Mouse (Mus musculus): Measurements from ENCODE around the gene Dnajb9.
A peak's percentile ranks its signal among the peaks of the same experiment; 100 is the strongest.
"Not testable (repeated sequence)": the region's sequence is repeated elsewhere in the genome, so short reads cannot be mapped to it uniquely, and the experiment has no call there.

Dnajb9 gene

DNA sequence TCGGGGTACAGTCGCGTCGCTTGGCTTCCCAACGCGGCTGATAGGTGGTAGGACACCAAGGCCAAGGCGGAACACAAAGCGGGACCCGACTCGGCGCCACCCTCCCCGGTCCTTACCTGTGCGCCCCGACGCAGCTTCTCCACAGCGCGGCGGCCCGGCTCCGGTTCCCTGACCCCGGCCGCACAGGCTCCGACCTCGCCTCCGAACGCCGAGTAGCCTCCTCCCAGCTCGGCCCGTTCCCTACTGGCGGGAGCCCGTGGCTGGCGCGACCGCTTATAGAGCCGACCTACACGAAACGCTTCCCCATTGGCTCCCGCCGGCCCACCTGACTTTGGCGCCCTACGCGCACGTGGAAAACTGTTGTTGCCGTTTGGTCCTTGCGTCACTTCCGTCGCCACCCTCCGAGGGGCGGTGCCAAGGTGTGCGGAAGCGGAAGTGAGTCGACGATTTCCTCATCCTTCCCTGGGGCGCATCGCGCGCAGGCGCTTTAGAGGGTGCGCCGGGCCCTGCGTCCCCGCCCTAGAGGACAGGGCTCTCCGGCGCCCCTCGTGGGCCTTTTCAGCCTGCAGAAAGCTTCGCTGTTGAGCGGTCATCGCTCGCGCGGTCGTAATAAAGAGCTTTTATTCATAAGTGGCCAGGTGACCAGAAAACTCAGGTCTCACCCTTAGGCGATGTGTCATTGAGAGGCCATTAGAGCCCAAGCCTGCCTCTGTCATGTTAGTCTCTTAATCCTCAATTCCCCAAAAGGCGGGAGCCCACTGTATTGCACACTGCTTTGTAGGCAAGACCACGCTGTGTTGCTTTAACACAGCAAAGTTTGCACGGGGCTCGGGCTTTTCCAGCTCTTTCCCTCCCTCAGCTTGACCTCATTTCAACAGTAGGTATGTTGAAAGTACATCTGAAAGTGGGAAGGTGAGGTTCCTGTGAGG lies at the start of gene Dnajb9:
Gene Dnajb9 (minus strand): TSS at position 503 of the 929 bp plus-strand sequence.
- DNase-seq: peak; percentile 99

DNA sequence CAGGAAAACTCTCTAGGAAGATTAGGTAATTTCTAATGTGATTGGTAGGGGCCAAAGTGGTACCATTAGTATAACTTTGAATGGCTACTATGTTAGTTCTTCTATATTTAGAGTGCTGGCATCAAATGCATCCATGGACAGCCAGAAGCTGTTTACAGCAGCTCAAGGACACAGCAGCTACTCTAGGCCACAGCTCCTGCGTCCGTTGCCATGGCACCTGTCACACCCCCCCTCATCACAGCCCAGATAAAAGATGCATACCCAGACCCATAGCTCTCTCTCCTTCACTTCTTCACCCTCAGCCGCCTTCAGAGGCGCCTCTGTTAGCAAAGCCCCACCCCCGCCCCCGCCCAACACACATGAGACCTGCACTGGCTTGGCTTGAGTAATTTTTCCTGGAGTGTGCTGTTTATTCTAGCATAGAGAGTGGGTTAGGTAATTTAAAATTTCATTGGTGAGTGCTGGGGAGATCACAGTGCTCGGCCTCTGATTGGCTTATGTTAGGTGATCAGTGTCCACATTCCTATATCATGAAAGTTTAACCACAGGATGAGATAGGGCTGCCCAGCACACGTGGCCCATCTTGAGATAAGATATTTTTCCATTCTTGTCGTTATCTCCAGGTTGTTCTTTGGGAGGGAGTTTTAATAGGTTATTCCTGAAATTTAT lies 38.3 kb upstream of the Dnajb9 start:
- DNase-seq: no peak

- DNase-seq: no peak
Observed at GRCm38 (mm10) chr12:44245739-44246138, 35.6 kb upstream of the Dnajb9 start.

DNA sequence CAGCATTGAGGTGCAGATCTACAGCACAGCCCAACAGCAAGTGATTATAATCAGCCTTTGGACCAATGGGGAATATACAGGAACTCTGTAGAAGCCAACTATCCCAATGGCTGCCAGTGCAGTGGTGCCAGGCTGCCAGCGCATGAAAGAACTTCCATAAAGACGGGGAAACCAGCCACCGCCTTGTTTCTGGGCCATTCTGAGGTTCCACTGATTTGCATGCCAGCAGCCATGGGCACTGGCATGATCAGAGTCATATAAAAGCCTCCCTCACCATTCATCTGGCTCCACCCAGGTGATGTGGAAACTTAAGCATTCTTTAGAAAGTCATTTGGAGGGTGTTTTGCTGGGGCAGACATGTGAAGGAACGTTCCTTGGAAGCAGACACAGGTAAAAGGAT lies 32.3 kb upstream of the Dnajb9 start:
- no peak for DNase-seq

DNA sequence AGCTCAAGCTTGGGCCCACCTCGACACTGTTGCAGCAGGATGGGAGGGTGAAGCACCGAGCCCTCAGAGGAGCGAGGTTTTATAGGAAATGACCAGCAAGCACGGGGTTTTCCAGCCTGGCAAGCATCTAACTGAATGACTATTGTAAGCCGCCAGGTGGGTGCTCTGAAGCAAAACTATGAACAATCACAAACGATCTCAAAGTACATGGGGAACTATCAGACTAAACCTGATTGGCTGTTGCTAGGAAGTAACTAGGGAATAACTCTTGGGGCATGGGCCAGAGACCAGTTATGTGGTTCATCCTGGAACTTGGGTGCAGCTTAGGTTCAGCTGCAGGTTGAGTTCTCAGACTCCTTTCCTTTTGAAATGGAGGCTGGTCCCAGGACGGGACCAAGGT lies 31.0 kb upstream of the Dnajb9 start:
- no peak for DNase-seq

GRCm38 (mm10) chr12:44224650-44225049 lies 14.5 kb upstream of the Dnajb9 start:
- no peak for DNase-seq

DNA sequence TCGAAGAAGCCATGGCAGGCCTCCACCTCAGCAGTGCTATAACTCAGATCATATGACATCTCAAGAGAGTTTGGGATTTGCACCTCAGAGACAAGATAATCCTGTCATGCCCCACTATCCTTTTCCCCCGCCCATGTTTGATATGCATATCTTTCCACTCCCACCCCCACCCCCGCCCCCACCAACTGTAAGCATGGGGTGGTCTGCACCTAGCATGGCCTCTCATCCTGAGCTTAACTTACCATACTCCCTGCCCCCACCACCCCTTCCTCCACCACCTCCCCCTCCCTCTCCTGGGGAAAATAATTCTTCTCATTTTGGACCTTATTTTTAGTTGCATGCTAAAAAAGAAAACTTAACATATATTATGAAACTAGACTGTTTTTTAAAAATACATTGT lies 12.9 kb upstream of the Dnajb9 start:
- DNase-seq: no peak

DNA sequence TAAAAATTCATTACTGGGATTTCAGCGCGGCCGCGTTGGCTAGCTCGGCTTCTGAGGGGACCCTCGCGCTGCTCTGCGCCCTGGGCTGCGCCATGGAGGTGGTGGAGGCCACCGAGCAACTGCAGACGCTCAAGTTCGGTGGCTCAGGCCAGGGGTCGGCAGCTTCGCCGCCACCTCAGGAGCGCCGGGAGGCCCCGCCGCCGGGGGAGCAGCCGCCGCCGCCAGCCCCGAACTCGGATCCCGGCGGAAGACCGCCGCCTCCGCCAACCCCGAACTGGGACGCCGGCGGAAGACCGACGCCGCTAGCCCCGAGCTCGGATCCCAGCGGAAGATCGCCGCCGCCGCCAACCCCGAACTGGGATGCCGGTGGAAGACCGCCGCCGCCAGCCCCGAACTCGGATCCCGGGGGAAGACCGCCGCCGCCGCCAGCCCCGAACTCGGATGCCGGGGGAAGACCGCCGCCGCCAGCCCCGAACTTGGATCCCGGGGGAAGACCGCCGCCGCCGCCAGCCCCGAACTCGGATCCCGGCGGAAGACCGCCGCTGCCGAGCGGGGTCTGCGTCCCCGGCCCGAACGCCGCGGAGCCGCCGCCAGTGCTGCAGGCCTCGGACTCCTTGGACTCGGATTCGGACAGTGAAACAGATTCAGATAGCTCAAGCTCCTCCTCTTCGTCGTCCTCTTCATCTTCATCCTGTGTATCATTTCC lies 11.7 kb upstream of the Dnajb9 start:
- peak; percentile 11 for DNase-seq

DNA sequence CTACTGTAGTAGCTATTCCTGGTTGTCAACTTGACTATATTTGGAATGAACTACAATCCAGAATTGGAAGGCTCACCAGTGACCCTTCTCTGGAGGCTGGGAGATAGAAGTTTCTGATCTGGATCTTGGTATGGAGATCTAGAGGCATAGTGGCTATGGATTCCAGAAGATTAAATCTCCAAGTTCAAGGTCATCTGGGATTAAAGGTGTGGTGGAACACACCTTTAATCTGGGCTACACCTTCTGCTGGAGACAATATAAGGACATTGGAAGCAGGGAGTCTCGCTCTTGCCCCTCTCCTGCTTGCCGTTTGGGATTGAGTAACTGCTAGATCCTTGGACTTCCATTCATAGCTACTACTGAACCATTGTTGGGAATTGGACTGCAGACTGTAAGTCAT lies 10.9 kb upstream of the Dnajb9 start, which contains the start of gene Pnpla8:
Gene Pnpla8 (plus strand): TSS at position 301 of the 400 bp plus-strand sequence.
- not testable (repeated sequence) for DNase-seq

- DNase-seq: no peak
Observed at GRCm38 (mm10) chr12:44211555-44211954, 1.4 kb upstream of the Dnajb9 start.

- no peak for DNase-seq
Observed at GRCm38 (mm10) chr12:44209141-44209823, 844 bp downstream of the Dnajb9 start.

GRCm38 (mm10) chr12:44197873-44198525 lies 12.1 kb downstream of the Dnajb9 start:
- DNase-seq: no peak

DNA sequence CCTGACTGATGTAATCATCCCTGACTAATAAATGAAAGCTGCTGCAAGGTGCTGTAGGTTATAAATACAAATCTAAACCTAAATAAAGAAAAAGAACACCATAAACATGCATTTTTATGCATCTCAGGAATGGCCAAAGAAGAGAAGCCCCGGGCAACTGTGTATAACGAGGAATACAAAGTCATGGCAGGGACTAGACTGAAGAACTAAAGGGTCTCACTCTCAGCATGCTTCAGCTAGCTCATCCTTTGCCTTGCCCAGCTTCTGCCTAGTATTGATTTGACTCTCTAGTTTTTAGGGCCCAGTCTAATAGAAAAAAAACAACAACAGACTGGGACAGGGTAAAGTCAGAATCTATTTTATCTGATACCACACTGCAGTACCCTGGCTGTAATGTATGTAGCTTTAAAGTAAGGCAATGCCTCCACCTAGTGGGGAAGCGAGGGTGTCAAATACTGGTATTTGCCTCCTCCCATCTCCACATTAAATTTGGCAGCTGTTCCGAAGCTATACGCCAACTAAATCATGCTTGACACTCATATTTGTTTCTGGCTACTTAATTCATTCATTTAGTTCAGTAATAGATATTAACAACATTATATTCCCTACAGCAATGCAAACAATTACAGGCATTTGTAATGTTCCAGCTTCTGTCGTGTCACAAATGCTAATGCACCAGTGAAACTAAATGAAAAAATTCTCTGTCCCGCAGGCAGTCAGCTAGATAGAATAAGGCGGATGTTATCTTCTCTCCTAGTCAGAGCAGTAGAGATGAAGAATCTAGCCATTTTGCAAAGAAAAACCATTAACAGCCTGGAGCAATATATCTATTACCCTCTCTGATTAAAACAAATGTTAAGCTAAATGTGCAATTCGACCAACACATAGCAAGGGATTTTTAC lies 28.8 kb downstream of the Dnajb9 start:
- DNase-seq: peak; percentile 11

DNA sequence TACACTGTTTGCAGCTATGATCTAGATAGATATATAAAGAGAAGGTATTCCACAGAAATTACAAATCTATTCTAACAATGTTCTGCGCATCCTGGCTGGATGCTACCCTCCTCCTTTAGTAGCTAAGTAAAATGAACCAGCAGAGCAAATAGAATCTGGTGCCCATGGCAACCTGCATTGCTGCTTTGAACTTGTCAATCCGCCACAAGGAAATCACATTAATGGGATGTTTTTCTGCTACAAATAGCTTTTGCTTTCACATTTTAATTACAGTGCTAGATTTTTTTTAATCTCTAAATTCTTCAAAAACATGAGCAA lies 33.1 kb downstream of the Dnajb9 start:
- DNase-seq: no peak

DNA sequence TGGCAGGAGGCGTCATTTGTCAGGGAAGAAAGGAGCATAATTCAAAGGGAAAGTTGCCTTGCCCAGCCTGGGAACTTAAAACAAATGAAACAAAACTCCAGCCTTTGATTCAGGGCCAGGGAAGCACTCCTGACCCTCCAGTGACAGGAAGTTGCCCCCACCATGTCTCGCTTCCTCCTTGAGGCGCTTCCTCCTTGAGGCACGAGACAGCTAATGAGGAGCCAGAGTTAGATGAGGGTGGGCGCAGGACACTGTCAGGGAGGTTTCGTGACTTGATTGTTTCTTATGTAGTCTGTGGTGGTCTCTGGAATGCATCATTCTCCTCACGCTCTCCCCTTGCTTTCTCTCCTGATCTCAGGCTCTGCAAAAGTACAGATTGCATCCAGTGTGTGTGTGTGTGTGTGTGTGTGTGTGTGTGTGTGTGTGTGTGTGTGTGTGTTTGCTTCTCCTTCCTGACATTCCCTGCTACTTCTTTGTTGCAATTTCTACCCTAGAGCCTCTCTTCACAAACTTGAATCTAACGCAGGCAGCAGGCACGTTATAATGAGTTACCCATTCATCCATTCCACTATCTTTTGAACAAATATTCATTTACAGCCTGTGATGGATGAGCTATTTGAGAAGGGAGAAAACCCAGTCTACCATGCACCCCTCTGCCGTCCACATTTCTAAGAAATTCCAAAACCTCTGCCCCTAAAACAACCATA lies 33.6 kb downstream of the Dnajb9 start:
- no peak for DNase-seq

DNA sequence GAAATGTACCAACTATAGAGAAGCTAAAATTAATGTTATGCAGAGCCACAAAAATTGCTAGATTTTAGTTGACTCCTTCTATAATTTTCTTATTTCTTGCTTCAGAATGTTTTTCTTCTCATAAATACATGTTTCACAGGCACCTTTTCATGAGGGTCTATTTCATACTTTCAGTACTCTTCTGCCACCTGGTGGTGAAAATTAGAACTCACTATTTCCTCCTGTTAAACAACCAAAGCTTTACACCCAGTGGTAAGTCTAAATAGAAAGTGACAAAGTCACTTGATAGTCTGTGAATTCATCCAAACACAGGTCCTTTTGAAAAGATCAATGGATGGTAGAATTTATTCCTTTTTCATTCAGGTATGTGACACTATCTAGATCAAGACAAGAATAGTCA lies 43.2 kb downstream of the Dnajb9 start:
- DNase-seq: peak; percentile 45

GRCm38 (mm10) chr12:44159349-44159748 lies 50.8 kb downstream of the Dnajb9 start:
- no peak for DNase-seq

All from thymus, postnatal 14 days (tissue).